ENCODE assay signal across 8 mouse cellular contexts in genomic region chr14:26459516-26459915, GRCm38 (mm10).
A peak's percentile ranks its signal among the peaks of the same experiment; 100 is the strongest.
DNase-seq lines count a peak whose midpoint lies in the region; ATAC-seq and TF ChIP-seq lines count a peak whose summit lies in the region.

No protein-coding gene starts in this region.

- H3K4me2 ChIP-seq in kidney, embryonic 15.5 days: no peak overlapping the region

- no peak overlapping the region for H3K9ac ChIP-seq in kidney, embryonic 15.5 days

- no peak for ATAC-seq in CD4-positive, CD25-positive, alpha-beta regulatory T cell, adult 4 months
- no peak for ATAC-seq in kidney, embryonic 15.5 days (replicated peaks; ENCODE audit: low FRiP score)

- no peak for TF ChIP-seq CTCF in kidney, adult 2 months (conservative IDR thresholded peaks at IDR 0.05; ENCODE audit: insufficient read depth, insufficient read length, low read depth, low read length)

- peaks cover 11% of the 10 kb centered on the region for H3K36me3 ChIP-seq in kidney, adult 2 months (ENCODE audit: control insufficient read depth, insufficient read depth, low read length)
- peaks cover 48% of the 10 kb centered on the region for H3K36me3 ChIP-seq in kidney, embryonic 15.5 days

- no peak overlapping the region for H3K27ac ChIP-seq in kidney, adult 2 months (ENCODE audit: insufficient read depth, low read depth, low read length)
- H3K27ac ChIP-seq in kidney, embryonic 15.5 days: no peak overlapping the region

- no peaks in the 10 kb centered on the region for H3K4me1 ChIP-seq in kidney, adult 2 months (ENCODE audit: control insufficient read depth, insufficient read depth, low read length)
- H3K4me1 ChIP-seq in kidney, embryonic 15.5 days: no peaks in the 10 kb centered on the region

- TF ChIP-seq POLR2A in kidney, adult 2 months (IDR thresholded peaks at IDR 0.05; ENCODE audit: low read depth, low read length): no peak

- H3K27me3 ChIP-seq in kidney, adult 2 months (replicated peaks; ENCODE audit: control insufficient read depth, insufficient read depth, low read length): no peaks in the 10 kb centered on the region
- H3K27me3 ChIP-seq in kidney, embryonic 15.5 days: no peaks in the 10 kb centered on the region

- DNase-seq in CD4-positive, CD25-positive, alpha-beta regulatory T cell, adult 2 months (ENCODE audit: low read depth, low spot score): peak; percentile 27
- DNase-seq in kidney, adult 2 months: peak; percentile 15
- DNase-seq in thymus, postnatal 14 days: peak; percentile 14
- no peak for DNase-seq in thymus, postnatal 0 days (ENCODE audit: low spot score)
- no peak for DNase-seq in frontal cortex, postnatal 10 days (ENCODE audit: low spot score in 2 of 2)
- no peak for DNase-seq in cerebellum, adult 11-12 months

- H3K4me3 ChIP-seq in kidney, adult 2 months (ENCODE audit: insufficient read depth, low read depth, low read length): no peak overlapping the region
- H3K4me3 ChIP-seq in kidney, embryonic 15.5 days (replicated peaks): no peak overlapping the region

- H3K9me3 ChIP-seq in kidney, embryonic 15.5 days (replicated peaks): no peaks in the 10 kb centered on the region

Comparison
In these comparisons a context has a peak if more than half of its experiments do, and no peak if none do; other contexts are left out.
1. DNase-seq: peak in CD4-positive, CD25-positive, alpha-beta regulatory T cell, adult 2 months (single experiment), kidney, adult 2 months (single experiment) and thymus, postnatal 14 days (single experiment); none in thymus, postnatal 0 days (single experiment), frontal cortex, postnatal 10 days (0 of 2) and cerebellum, adult 11-12 months (single experiment).